Mouse (Mus musculus): ENCODE data around the gene Tnrc6b. TPM values are rescaled to one million over a fixed set of nuclear protein-coding genes. Genes with fewer than 3 reads are reported as not detected.
A peak's percentile ranks its signal among the peaks of the same experiment; 100 is the strongest.

The Tnrc6b gene
- polyA plus RNA-seq, 1 experiment from 2014 or later, result 24.9 TPM

- Histone ChIP-seq H3K9me3 (ENCODE audit: control insufficient read depth, low read length) (no peaks in the 10 kb centered on the region), H3K9ac (ENCODE audit: low read depth, low read length) (no peak overlapping the region), H3K4me3 (ENCODE audit: low read depth, low read length) (no peak overlapping the region), H3K4me1 (replicated peaks; ENCODE audit: control insufficient read depth, insufficient read depth, low read length) (no peaks in the 10 kb centered on the region), H3K27ac (ENCODE audit: low read depth, low read length) (no peak overlapping the region), H3K27me3 (ENCODE audit: control insufficient read depth, insufficient read depth, low read length) (no peaks in the 10 kb centered on the region), H3K36me3 (ENCODE audit: control insufficient read depth, insufficient read depth, low read length) (no peaks in the 10 kb centered on the region), H3K4me2 (replicated peaks; ENCODE audit: low read depth, low read length) (no peak overlapping the region)
- WGBS, result 92% methylated on average over 5 of the region's 5 CpGs
- DNase-seq (ENCODE audit: low spot score), result no peak
- no peak for ATAC-seq (ENCODE audit: low FRiP score)
Observed at GRCm38 (mm10) chr15:80780154-80780751, 69.1 kb downstream of the Tnrc6b start.

GRCm38 (mm10) chr15:80781218-80781806 lies 70.2 kb downstream of the Tnrc6b start:
- H3K4me3 ChIP-seq (ENCODE audit: low read depth, low read length), result no peak overlapping the region
- DNase-seq (ENCODE audit: low spot score) (no peak), ATAC-seq (ENCODE audit: low FRiP score) (no peak)
- no peaks in the 10 kb centered on the region for H3K9me3 ChIP-seq (ENCODE audit: control insufficient read depth, low read length)
- H3K4me1 ChIP-seq (replicated peaks; ENCODE audit: control insufficient read depth, insufficient read depth, low read length), result no peaks in the 10 kb centered on the region
- no peaks in the 10 kb centered on the region for H3K36me3 ChIP-seq (ENCODE audit: control insufficient read depth, insufficient read depth, low read length)
- 90% methylated on average over 5 of the region's 5 CpGs for WGBS
- no peak overlapping the region for H3K27ac ChIP-seq (ENCODE audit: low read depth, low read length)
- no peak overlapping the region for H3K9ac ChIP-seq (ENCODE audit: low read depth, low read length)
- H3K27me3 ChIP-seq (ENCODE audit: control insufficient read depth, insufficient read depth, low read length), result no peaks in the 10 kb centered on the region
- no peak overlapping the region for H3K4me2 ChIP-seq (replicated peaks; ENCODE audit: low read depth, low read length)

- H3K9ac ChIP-seq (ENCODE audit: low read depth, low read length), result no peak overlapping the region
- DNase-seq (ENCODE audit: low spot score) (no peak), ATAC-seq (ENCODE audit: low FRiP score) (no peak)
- H3K4me2 ChIP-seq (replicated peaks; ENCODE audit: low read depth, low read length), result no peak overlapping the region
- 65% methylated on average over 7 of the region's 7 CpGs for WGBS
- no peak overlapping the region for H3K4me3 ChIP-seq (ENCODE audit: low read depth, low read length)
- no peaks in the 10 kb centered on the region for H3K9me3 ChIP-seq (ENCODE audit: control insufficient read depth, low read length)
- no peaks in the 10 kb centered on the region for H3K4me1 ChIP-seq (replicated peaks; ENCODE audit: control insufficient read depth, insufficient read depth, low read length)
- no peaks in the 10 kb centered on the region for H3K27me3 ChIP-seq (ENCODE audit: control insufficient read depth, insufficient read depth, low read length)
- H3K27ac ChIP-seq (ENCODE audit: low read depth, low read length), result no peak overlapping the region
- H3K36me3 ChIP-seq (ENCODE audit: control insufficient read depth, insufficient read depth, low read length), result no peaks in the 10 kb centered on the region
Observed at GRCm38 (mm10) chr15:80784553-80784971, 73.4 kb downstream of the Tnrc6b start.

GRCm38 (mm10) chr15:80785699-80786098 lies 74.6 kb downstream of the Tnrc6b start:
- H3K4me3 ChIP-seq (ENCODE audit: low read depth, low read length), result no peak overlapping the region
- no peak overlapping the region for H3K9ac ChIP-seq (ENCODE audit: low read depth, low read length)
- no peaks in the 10 kb centered on the region for H3K36me3 ChIP-seq (ENCODE audit: control insufficient read depth, insufficient read depth, low read length)
- no peak overlapping the region for H3K4me2 ChIP-seq (replicated peaks; ENCODE audit: low read depth, low read length)
- H3K27me3 ChIP-seq (ENCODE audit: control insufficient read depth, insufficient read depth, low read length), result no peaks in the 10 kb centered on the region
- DNase-seq (ENCODE audit: low spot score), result no peak
- H3K27ac ChIP-seq (ENCODE audit: low read depth, low read length), result no peak overlapping the region
- H3K4me1 ChIP-seq (replicated peaks; ENCODE audit: control insufficient read depth, insufficient read depth, low read length), result no peaks in the 10 kb centered on the region
- WGBS, result 71% methylated on average over 1 of the region's 1 CpGs
- ATAC-seq (ENCODE audit: low FRiP score), result no peak
- no peaks in the 10 kb centered on the region for H3K9me3 ChIP-seq (ENCODE audit: control insufficient read depth, low read length)

GRCm38 (mm10) chr15:80787746-80788145 lies 76.6 kb downstream of the Tnrc6b start:
- 87% methylated on average over 4 of the region's 4 CpGs for WGBS
- DNase-seq (ENCODE audit: low spot score) (no peak), ATAC-seq (ENCODE audit: low FRiP score) (no peak)
- Histone ChIP-seq H3K4me2 (replicated peaks; ENCODE audit: low read depth, low read length) (no peak overlapping the region), H3K9me3 (ENCODE audit: control insufficient read depth, low read length) (no peaks in the 10 kb centered on the region), H3K36me3 (ENCODE audit: control insufficient read depth, insufficient read depth, low read length) (no peaks in the 10 kb centered on the region), H3K27ac (ENCODE audit: low read depth, low read length) (no peak overlapping the region), H3K4me3 (ENCODE audit: low read depth, low read length) (no peak overlapping the region), H3K9ac (ENCODE audit: low read depth, low read length) (no peak overlapping the region), H3K4me1 (replicated peaks; ENCODE audit: control insufficient read depth, insufficient read depth, low read length) (no peaks in the 10 kb centered on the region), H3K27me3 (ENCODE audit: control insufficient read depth, insufficient read depth, low read length) (no peaks in the 10 kb centered on the region)

DNA sequence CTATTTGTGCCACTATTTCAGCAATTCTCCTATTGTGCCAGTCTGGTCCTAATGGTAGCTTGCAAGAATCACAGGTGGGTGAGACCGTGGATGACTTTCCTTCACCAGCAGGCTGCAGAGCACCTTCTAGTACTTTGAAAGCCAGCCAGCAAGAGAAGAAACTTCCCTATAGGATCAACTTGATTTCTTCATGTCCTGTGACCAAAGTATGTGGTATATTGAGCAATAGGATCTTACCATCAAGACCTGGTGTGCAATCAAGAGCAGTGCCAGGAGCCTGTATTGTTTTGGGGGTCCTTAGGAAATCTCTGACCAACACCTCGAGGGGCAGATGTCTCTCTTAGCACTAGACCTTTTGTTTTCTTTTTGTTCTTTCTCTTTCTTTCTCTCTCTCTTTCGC lies 81.4 kb downstream of the Tnrc6b start:
- 81% methylated on average over 3 of the region's 3 CpGs for WGBS
- Histone ChIP-seq H3K36me3 (ENCODE audit: control insufficient read depth, insufficient read depth, low read length) (no peaks in the 10 kb centered on the region), H3K4me1 (replicated peaks; ENCODE audit: control insufficient read depth, insufficient read depth, low read length) (no peaks in the 10 kb centered on the region), H3K4me2 (replicated peaks; ENCODE audit: low read depth, low read length) (no peak overlapping the region), H3K4me3 (ENCODE audit: low read depth, low read length) (no peak overlapping the region), H3K27me3 (ENCODE audit: control insufficient read depth, insufficient read depth, low read length) (no peaks in the 10 kb centered on the region), H3K27ac (ENCODE audit: low read depth, low read length) (no peak overlapping the region), H3K9me3 (ENCODE audit: control insufficient read depth, low read length) (no peaks in the 10 kb centered on the region), H3K9ac (ENCODE audit: low read depth, low read length) (no peak overlapping the region)
- no peak for ATAC-seq (ENCODE audit: low FRiP score)
- no peak for DNase-seq (ENCODE audit: low spot score)

DNA sequence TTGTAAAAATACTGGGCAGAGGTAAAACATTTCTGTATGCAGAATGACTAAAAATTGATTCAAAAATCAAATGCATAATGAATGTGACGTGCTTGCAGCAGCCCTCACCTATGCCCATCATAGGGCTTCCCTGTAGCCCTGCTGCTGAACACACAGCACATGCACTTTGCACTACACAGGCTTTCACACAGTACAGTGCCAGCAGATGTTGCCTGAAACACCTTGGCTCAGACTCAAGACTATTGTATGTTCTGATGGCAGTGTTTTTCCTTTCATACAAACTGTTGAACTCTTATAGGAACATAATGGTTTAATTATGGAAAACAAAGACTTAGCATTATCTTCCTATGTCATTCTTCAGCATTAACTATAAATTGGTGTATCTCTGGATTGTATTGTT lies 84.0 kb downstream of the Tnrc6b start:
- H3K27ac ChIP-seq (ENCODE audit: low read depth, low read length), result no peak overlapping the region
- H3K4me3 ChIP-seq (ENCODE audit: low read depth, low read length), result no peak overlapping the region
- no peaks in the 10 kb centered on the region for H3K36me3 ChIP-seq (ENCODE audit: control insufficient read depth, insufficient read depth, low read length)
- 92% methylated on average over 1 of the region's 1 CpGs for WGBS
- ATAC-seq (ENCODE audit: low FRiP score), result no peak
- no peak for DNase-seq (ENCODE audit: low spot score)
- no peaks in the 10 kb centered on the region for H3K4me1 ChIP-seq (replicated peaks; ENCODE audit: control insufficient read depth, insufficient read depth, low read length)
- H3K27me3 ChIP-seq (ENCODE audit: control insufficient read depth, insufficient read depth, low read length), result no peaks in the 10 kb centered on the region
- no peak overlapping the region for H3K4me2 ChIP-seq (replicated peaks; ENCODE audit: low read depth, low read length)
- H3K9me3 ChIP-seq (ENCODE audit: control insufficient read depth, low read length), result no peaks in the 10 kb centered on the region
- no peak overlapping the region for H3K9ac ChIP-seq (ENCODE audit: low read depth, low read length)

- Histone ChIP-seq H3K27ac (ENCODE audit: low read depth, low read length) (0 out of 2 replicates have a peak overlapping the region, but pooled peaks have one; percentile 31), H3K36me3 (ENCODE audit: control insufficient read depth, insufficient read depth, low read length) (no peaks in the 10 kb centered on the region), H3K4me3 (ENCODE audit: low read depth, low read length) (peak overlapping the region; percentile 61), H3K9ac (ENCODE audit: low read depth, low read length) (peak overlapping the region; percentile 53), H3K4me1 (replicated peaks; ENCODE audit: control insufficient read depth, insufficient read depth, low read length) (peaks cover 5% of the 10 kb centered on the region; the same call in 1 of the 2 replicates), H3K9me3 (ENCODE audit: control insufficient read depth, low read length) (no peaks in the 10 kb centered on the region), H3K4me2 (replicated peaks; ENCODE audit: low read depth, low read length) (peak overlapping the region; percentile 31), H3K27me3 (ENCODE audit: control insufficient read depth, insufficient read depth, low read length) (no peaks in the 10 kb centered on the region)
- ATAC-seq (ENCODE audit: low FRiP score) (peak; percentile 74), DNase-seq (ENCODE audit: low spot score) (peak; percentile 60)
- WGBS, result 2% methylated on average over 6 of the region's 6 CpGs
Observed at GRCm38 (mm10) chr15:80797757-80798156, 86.6 kb downstream of the Tnrc6b start.

Data from hindbrain, embryonic 11.5 days (tissue).